Mouse (Mus musculus) lung, adult 18-20 months (tissue): ENCODE measurements at regions not wholly inside any gene's neighbourhood (a gene's known extent, or its start where the extent isn't known, plus 50 kb on each side); places are given as distances from the start of the nearest gene placed in this dataset.

Experiments used
- DNase-seq, 2 experiments: peaks; one replicate each; pipeline ENCODE4 v3.0.0; 2022; ENCODE audit warnings: mixed read lengths in 2 of 2

GRCm38 (mm10) chr10:17666089-17666488 lies 56.9 kb upstream of the Cited2 start:
- DNase-seq: no peak

- no peak for DNase-seq
Observed at GRCm38 (mm10) chr10:17669401-17669800, 53.6 kb upstream of the Cited2 start.
